Mouse (Mus musculus): ENCODE measurements around the gene Baz2b.

DNA sequence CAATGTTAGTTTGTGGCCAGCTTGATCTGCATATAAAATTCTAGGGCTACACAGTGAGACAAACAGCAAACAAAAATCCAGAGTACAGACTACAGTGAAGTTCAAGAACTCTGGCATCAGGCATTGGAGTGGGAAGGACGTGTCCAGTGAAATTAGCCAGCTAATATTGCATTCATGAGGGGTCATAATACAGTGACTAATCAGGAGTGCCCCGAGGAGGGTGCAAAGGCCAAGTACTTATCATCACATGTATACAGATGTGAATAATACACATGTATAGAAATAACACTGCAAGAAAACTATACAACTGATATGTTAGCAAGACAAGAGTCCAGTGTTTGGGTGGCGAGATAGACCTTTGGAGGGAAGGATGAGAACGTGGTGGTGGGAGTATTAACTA, 43.1 kb upstream of the Baz2b start:
- no peak for TF ChIP-seq POLR2A (IDR thresholded peaks at IDR 0.05; ENCODE audit: low read depth, low read length)
- no peak for TF ChIP-seq CTCF (conservative IDR thresholded peaks at IDR 0.05; ENCODE audit: insufficient read depth, insufficient read length, low read depth, low read length)
